Mouse (Mus musculus) cerebral cortex, adult 2 months (tissue): Measurements from ENCODE around the gene Gm27027.

ENCODE experiments used
- WGBS: fragments of 180-500 bp; shearing (Covaris S2); methylation state at CpG from one replicate; pipeline ENCODE4 v1.1.7; 2018; 5-methylcytosine and 5-hydroxymethylcytosine counted together

Gm27027 gene

DNA sequence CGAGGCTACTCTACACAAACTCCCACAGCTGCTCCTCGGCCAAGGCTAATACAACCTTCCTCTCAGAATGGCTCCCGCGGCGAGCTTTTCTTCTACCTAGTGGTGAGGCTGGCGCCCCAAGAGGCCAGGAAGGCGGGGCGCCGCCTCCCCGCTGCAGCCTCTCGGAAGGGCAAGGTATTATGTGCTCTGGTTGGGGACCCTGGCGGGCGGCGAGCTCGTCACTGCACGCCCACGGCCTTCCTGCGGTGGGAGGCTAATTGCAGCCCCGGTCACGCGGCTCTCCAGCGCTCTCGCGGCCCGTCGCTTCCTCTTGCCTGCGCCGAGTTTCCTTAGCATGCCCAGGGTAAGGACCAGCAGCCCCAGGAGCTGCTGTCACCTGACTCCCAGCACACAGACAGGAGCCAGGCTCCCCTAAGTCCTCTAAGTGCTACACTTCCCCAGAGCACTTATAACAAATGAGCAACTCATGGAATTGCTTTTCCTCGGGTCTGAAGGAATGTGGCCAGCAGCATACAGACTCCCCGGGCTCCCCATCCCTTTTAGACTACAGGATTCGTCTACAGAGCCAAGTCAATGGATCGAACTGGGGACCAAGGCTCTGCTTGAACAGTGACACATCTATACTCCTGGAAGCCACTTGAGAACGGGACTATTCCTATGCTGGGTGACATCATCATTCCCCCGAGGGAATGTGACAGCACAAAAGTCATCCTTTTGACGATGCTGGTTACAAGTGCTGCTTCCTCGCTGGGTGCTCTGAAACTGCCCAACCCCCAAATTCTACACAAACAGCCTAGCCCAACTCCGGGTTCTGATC, 19.5 kb downstream of the Gm27027 start:
- 2% methylated on average over 37 of the region's 37 CpGs for WGBS

DNA sequence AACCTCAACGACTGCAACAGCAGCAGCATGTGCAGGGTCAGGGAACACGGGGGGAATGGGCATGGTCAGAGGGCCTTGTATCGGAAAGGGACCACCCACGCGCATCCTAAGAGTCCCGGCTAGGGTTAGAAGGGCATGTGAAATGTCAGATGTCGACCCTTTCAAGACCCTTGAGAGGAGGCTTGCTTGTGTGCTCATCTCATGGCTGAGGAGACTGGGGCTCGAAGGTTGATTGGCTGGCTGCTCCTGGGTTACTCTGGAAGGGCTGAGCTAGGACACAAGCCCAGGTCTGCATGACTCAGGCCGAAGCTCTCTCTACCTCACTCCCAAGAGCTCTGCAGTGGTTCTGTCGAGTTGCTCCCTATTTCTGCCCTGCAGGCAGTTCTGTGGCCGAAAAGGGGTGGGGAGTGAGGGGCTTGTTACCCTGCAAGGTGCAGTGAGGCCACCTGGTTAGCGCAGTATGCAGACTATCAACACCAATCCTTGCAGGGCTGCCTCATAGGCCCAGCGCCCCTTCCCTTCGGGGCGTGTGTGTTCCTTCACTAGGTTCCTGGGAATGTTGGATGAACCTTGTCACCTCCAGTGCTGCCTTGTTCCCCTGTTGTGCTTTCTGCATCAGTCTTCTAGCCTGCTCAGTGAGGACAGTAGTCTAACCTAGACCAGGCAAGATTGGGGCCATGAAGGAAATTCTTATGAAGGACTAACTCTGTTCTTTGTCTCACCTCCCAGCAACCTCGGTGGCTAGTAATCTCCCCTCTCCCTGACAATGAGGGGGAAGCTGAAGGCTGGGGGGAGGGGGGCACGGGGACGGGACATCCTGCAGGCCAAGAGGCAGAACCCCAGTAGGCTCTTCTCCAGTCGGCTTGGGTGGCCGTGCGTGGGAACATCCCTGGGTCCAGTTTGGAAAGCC, 20.4 kb downstream of the Gm27027 start:
- WGBS, result 49% methylated on average over 21 of the region's 21 CpGs

DNA sequence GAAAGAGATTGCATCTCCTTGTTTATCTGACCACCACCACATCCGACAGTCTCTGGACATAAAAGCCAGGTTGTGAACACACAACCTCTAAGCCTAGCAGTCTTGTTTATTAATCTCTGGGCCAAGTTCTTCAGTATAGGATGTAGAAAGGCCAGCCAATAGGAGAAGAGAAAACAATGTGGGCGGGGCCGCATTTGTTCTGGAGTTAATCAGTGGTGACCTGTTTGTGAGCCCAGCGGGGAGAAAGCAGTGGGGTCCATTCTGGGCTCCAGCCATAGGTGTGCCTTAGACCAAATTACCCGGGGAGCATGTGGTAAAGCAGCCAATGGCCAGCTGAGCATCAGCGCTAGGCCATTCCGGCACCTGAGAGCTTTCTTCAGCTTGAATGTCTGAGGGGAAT, 21.1 kb downstream of the Gm27027 start:
- 74% methylated on average over 7 of the region's 7 CpGs for whole genome bisulfite sequencing

DNA sequence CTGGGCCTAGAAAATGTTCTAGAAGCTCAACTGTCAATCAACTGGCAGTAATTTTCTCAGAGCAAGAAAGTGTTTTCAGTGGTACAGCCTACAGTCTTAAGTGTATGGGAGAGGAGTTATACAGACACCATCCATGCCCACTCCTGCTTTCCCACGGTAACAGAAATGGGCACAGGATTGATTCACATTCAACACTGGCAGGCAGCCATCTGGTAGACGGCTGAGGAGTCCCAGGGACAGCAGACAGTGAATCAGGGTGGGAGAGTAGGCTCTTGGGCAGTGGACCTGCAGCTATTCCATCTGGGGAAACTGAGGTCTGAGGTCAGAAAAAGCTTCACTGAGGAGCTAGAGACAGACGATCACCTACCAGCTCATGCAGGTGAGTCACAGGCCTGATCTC, 24.5 kb downstream of the Gm27027 start:
- 38% methylated on average over 3 of the region's 3 CpGs for WGBS

DNA sequence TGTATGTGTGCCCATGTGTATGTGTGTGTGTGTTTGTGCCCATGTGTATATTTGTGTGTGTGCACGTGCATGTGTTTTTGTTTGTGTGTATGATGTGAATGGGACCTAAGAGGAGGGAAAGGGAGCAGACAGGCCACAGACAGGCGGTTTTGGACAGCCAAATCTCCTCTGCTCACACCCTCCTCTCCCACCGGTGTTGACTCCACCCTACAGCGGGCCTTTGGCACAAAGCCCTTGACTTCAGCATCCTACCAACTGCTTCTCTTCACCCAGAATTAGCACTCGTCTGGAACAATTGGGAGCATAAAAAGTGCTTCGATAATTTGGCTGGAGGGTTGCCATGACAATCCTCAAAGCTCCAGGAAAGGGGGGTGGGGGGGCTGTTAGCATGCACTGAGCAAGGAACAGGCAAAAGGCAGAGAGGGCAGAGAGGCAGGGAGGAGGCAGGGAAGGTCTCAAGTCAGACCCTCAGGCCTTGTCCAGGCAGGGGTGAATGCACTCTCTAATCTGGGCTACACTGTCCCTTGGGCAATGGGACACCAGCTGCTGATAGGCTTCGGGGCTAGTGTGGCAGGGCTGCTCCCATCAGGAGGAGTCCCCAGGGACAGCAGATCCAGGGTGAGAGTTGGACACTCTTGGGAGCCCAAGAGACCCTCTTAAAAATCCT, 31.5 kb downstream of the Gm27027 start:
- WGBS, result 37% methylated on average over 7 of the region's 7 CpGs

DNA sequence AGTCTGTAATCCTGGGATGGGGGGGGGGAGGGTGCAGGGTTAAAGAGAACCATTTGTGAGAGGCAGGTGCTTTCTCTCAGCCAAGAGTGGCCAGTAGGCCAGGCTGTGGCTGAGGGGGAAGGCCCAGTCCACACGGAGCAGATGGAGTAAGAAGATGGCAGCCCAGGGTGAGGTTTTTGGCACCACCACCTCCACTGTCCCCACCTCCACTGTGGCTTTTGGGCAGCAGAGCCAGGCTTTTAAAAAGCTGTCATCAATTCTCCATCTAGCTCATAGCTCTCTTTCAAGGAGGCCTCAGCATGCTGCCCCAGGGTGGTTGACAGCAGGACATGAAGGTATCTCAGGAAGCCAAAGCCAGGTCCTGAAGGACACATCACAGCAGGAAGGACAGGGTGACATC, 32.4 kb downstream of the Gm27027 start:
- WGBS, result 54% methylated on average over 1 of the region's 1 CpGs

DNA sequence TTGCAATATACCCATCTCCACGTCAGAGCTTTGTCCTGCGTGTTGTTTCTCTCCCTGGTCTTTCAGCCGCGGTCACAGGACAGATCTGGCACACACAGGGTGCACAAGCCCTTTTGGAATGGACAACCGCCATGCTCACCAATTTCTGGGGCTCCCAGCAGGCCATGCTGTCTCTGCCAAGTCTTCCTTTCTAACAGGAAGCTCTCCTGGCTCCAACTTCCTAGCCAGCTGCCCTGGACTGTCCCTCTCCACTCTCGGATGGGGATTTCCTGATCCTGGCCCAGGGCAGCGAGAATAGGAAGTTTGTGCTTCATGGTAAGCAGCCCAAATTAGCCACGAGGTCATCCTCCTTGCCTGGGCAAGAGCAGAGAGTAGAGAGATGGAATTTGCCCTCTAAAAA, 34.4 kb downstream of the Gm27027 start:
- 62% methylated on average over 8 of the region's 8 CpGs for WGBS

DNA sequence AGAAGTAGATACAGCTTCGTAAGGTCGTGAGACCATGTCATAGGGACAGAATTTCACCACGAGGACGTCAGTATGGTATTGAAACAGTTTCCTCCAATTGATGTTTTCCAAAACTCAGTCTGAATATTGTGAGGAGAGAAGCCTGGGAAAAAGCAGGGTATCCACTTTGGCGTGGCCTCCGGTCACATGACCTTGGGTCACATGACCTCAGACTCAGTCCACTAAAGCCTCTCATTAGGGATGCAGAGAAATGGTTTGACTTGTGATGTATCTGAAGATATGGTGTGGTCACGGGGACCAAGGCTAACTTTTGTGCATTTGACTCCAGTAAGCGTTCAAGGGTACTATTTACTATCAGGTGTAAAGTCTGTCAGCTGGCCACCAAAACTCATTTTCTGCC, 36.8 kb downstream of the Gm27027 start:
- 90% methylated on average over 8 of the region's 8 CpGs for WGBS

DNA sequence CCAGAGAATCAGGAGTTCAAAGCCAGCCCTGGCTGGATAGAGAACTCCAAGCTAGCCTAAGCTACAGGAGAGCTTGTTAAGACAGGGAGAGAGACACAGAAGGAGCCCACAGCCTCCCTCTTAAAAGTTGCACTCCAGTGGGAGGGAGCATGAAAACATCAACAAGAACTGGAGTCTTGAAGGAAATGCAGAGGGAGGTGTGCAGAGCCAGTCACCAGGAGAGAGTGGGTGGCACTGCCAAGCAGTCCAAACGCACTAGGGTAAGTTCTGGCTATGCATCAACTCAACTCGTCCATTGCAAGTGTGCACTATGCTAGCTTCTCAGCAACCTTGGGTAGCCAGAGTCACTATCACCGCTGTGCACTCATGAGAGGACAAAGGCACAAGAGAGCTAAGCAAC, 37.9 kb downstream of the Gm27027 start:
- WGBS, result 48% methylated on average over 3 of the region's 3 CpGs

DNA sequence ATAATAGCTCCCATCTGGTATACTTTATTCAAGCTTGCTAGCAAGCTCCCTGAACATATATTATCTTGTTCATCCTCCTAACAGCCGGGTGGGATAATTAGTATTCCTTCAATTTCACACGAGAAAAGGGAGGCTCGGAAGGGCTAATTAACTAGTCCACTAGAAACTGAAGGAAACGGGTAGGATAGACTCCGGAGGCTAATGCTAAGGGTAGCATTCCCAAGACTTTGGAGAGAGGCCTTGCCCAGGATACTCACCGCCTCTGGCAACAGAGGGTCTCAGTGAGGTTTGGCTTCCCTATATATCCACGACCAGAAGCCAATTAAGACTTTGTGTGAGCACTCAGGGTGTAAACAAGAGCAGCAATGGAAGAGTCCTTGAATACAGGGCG, 38.4 kb downstream of the Gm27027 start:
- 49% methylated on average over 8 of the region's 8 CpGs for WGBS

DNA sequence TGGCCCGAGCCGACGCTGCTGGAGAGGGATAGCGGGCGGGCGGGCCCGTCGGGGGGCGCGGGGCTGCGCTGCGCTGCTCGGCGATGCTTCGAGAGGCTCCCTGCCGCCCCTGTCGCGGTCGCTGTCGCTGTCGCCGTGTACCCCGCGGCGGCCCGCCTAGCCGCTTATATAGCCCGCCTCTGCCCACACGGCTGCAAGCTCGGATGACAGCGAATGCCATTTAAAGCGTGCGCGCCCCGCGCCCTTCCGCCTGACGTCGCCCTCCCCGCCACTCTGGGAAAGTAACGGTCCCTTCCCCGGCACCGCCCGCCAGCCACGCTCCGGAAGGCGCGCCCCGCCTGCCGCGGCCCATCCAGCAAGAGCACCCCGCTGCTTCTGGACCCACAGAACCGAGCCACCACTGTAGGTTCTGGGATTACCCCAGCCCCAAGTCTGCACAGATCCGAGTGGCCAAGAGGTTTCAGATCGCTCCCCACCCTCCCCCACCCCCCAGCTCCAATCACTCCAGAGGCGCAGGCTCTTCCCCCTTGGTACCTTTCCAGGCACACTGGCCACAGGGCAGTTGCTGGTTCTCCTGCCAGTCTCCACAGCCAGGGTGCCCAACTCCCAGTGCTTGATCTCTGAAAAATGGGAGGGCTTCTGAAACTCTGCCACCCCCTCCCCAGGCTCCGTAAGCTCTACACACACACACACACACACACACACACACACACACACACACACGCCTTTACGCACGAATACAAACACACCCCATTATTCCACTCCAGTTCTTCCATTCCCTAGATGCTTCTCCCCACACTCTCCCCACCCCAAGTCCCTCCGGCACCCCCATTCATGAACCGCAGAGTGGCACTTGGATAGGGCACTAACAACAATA, 39.0 kb downstream of the Gm27027 start, which contains the start of gene Gm13889:
Gene Gm13889 (minus strand): TSS at position 294 of the 877 bp plus-strand sequence.
- 4% methylated on average over 61 of the region's 62 CpGs for WGBS

DNA sequence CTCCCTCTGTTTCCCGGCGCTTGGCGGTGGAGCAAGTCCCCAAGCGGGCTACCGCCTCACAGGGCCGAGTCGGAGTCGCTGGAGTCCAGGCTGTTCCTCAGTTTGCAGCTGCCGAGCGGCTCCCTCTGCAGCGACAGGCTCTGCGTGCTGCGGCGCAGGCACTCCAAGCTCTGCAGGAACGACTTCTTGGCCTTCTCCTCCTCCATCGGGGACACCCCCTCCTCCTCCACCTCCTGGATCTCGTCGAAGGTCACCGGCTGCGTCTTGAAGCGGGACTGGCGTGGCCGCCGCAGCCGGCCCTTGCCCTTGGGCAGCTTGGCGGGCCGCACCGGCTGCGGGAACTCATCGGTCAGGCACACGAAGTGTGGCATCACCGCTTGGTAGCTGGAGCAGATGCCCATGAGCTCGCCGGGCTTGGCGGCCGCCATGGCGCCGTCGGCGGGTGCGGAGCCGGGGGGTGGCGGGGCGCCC, 39.8 kb downstream of the Gm27027 start:
- 1% methylated on average over 43 of the region's 44 CpGs for WGBS

DNA sequence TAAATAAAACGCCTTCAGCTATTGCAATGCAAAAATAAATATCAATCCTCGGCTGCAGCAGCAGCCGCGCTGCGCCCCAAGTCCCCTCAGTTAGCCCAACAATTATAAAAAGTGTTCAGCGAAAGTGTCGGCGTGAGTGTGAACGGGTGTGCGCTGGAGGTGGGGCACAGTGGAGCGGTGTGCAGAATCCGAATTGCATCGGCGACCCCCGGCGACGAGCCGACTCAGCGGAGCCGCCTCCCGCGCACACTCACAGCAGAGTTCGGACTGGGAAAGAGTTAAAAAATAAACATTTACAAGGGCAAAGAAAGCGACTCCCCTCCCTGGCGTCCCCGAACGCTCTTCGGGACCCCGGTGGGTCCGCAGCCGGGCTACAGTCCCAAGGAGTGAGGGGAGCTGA, 40.3 kb downstream of the Gm27027 start:
- WGBS, result under 1% methylated on average over 31 of the region's 31 CpGs

DNA sequence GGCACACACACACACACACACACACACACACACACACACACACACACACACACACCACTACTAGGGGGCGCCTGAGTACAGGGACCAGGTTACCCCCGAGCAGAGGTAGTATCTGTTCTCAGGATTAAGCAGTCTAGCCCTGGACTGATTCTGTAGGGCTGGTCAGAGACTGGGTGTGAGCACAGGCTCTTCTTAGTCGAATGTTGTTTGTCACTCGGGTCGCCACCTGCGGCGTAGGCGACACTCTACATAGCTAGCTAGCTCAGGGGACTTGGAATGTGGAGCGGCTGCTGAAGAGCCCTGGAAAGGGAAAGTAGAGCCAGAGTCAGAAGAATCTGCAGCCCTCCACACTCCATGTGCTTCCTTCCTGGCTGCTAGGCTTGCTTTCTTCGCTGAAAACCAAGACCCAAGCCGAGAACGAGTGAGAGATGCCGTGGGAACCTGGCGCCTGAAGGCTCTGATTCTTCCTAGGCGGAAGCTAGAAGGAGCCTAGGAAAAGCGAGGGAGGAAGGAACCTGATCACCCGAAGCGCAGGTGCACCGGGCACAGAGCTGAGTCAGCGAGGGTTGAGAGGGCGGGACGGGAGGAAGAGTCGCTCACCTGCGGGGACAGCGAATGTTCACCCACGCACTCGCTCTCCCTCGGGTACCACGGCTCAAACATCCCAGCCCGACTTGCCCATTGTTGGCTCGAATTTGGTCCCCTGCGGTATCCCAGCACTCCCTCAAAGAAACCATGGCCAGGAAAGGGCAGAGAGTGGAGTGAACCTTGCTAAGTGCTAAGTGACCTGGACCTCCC, 41.2 kb downstream of the Gm27027 start:
- under 1% methylated on average over 32 of the region's 32 CpGs for WGBS

DNA sequence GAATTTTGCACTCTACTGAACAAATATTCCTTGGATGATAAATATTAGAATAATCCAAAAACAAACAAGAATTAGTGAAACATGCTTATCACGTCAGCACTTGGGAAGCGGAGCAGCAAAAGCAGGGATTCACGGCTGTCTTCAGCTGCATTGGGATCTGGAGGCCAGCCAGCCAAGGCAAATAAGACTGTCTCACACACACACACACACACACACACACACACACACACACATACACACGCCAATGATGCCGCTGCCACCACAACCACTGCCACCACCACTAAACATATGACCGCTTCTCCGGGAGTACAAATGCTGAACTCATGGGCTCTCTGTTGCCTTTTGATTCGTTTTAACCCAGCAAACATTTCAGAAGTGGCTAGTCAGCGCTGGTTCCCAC, 42.4 kb downstream of the Gm27027 start:
- WGBS, result 69% methylated on average over 9 of the region's 9 CpGs

DNA sequence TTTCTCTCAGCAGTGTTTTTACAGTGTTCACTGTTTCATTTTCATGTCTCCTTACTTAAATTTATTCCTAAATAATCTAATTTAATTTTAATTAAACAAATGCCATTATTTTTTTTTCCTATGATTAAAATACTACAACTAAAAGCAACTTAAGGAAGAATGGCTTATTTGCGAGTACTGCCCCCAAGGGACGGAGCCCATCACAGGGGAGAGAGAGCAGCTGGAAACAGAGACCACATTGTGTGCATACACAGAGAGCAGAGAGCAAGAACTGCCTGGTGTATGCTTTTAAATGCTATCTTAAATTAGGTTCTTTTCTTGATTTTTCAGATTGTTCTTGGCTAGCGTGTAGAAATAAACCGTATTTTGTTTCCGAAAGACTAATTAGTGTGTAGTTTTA, 49.2 kb downstream of the Gm27027 start:
- WGBS, result 63% methylated on average over 5 of the region's 5 CpGs

DNA sequence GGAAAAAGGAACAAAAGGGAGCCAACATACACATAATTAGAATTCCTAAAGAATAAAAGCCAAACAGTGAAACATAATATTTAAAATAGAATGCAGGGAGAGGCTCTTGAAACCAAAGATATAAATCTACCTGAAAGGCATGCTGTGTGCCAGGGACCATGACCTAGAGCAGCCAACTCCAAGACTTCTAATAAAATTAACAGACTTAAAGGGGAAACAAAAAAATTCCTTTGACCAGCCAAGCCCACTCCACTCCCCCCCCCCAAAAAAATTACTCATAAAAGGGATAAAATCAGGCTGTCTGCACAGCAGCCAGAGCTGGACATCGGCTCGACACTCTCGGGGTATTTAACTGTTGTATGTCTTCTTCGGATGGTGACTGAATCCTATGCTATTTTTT, 51.3 kb downstream of the Gm27027 start:
- 96% methylated on average over 4 of the region's 4 CpGs for WGBS

DNA sequence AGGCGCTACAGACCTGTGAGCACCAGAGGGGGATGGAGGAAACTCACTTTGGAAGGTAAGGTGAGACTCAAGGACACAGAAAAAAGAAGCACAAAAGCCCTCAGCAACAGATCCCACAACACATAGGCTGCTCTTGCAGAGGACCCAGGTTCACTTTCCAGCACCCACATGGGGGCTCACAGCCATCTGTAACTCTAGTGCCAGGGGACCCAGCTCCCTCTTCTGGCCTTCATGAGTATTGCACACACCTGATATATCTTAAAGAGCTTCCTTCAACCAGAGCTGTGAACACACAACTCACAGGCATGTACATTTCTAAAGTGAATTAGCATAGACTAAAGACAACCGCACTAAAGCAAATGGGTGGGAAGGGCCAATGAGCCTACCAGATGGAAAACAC, 52.1 kb downstream of the Gm27027 start:
- WGBS, result 91% methylated on average over 2 of the region's 2 CpGs

DNA sequence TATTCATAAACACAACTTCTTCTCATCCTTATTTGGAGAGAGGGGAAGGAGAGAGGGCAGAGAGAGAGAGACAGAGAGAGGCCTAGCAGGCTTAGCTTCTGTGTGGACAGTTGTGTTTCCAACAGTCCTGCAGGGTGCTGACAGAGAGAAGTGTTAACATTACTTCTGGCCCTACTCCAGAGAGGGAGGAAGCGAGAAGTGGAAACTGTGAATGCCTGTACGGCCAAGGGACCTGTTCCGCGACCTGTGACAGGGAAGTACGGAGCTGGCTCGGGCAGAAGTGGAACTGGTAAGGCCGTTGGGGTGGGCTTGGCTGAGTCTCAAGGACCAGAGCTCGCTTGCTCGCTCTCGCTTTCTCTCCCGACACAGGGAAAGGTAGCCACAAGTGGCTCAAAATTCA, 54.5 kb downstream of the Gm27027 start:
- 73% methylated on average over 11 of the region's 11 CpGs for WGBS

DNA sequence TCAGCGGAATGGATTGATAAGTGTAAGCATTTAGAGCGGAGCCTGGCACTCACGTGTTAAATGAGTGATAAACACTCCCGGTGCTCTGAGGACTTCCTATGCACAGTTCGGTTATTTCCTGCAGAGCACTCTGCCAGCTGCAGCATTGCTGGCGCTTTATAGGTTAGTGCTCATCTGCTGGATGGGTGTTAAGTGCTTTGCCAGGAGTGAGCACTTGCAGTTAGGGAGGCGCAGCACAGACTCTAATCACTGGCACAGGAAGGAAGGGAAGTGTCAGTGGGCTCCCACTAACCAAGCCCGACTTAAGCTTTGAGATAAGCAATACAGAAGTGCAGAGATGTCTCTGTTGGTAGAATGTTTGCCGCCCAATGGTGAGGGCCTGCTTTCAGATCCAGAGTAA, 57.6 kb downstream of the Gm27027 start:
- WGBS, result 63% methylated on average over 9 of the region's 9 CpGs
